Mouse (Mus musculus) forebrain, postnatal 0 days (tissue): ENCODE measurements around the gene Pnrc1. TPM values are rescaled to one million over a fixed set of nuclear protein-coding genes. Genes with fewer than 3 reads are reported as not detected.
A peak's percentile ranks its signal among the peaks of the same experiment; 100 is the strongest.
"Not testable (repeated sequence)": the region's sequence is repeated elsewhere in the genome, so short reads cannot be mapped to it uniquely, and the experiment has no call there.

Experiments
- ATAC-seq: fragments of 200-750 bp; cut with Nextera tagmentation; 2 replicates; pipeline ENCODE4 v1.8.0; 2017; ENCODE audit warnings: mild to moderate bottlenecking, moderate library complexity
- DNase-seq: peaks from one replicate; pipeline ENCODE4 v3.0.0-alpha.2; 2015
- H3K27ac ChIP-seq: fragments of 300-500 bp; sonication (generic); 2 replicates; pipeline ENCODE4 v1.5.1; 2014; ENCODE audit warnings: low read depth, mild to moderate bottlenecking, antibody characterized with exemption, low read length, moderate library complexity, mixed read lengths
- H3K27me3 ChIP-seq: fragments of 300-500 bp; sonication (generic); 2 replicates; pipeline ENCODE4 v1.6.1; 2014; ENCODE audit warnings: mild to moderate bottlenecking, low read length, mixed read lengths; ENCODE audit not compliant: insufficient read depth
- H3K36me3 ChIP-seq: fragments of 300-500 bp; sonication (generic); 2 replicates; pipeline ENCODE4 v1.6.1; 2014; ENCODE audit warnings: mild to moderate bottlenecking, moderate library complexity; ENCODE audit not compliant: insufficient read depth
- H3K4me1 ChIP-seq: fragments of 300-500 bp; sonication (generic); 2 replicates; pipeline ENCODE4 v1.6.1; 2014; ENCODE audit warnings: antibody characterized with exemption; ENCODE audit not compliant: insufficient read depth
- H3K4me2 ChIP-seq: fragments of 300-500 bp; sonication (generic); 2 replicates; pipeline ENCODE4 v1.6.1; 2014; ENCODE audit warnings: low read depth, mild to moderate bottlenecking, moderate library complexity
- H3K4me3 ChIP-seq: fragments of 300-500 bp; sonication (generic); 2 replicates; pipeline ENCODE4 v1.5.1; 2014; ENCODE audit warnings: low read depth, low read length, mixed read lengths
- H3K9ac ChIP-seq: fragments of 300-500 bp; sonication (generic); 2 replicates; pipeline ENCODE4 v1.6.1; 2014; ENCODE audit warnings: mild to moderate bottlenecking
- H3K9me3 ChIP-seq: fragments of 300-500 bp; sonication (generic); 2 replicates; pipeline ENCODE4 v1.6.1; 2016; ENCODE audit warnings: low read length
- CTCF ChIP-seq: sonication (generic); IDR thresholded peaks from 2 replicates; pipeline ENCODE4 v1.5.1; 2016; ENCODE audit warnings: antibody characterized with exemption, control low read depth, low read depth
- WGBS: fragments of 180-500 bp; shearing (Covaris S2); extraction: QIAGEN DNeasy Blood & Tissue Kit; methylation state at CpG from one replicate; pipeline ENCODE4 v1.1.7; 2014; 5-methylcytosine and 5-hydroxymethylcytosine counted together
- polyA plus RNA-seq: library from polyadenylated mRNA; unstranded; fragments of >200 nt; fragmentation: Nextera tagmentation; extraction: Ambion mirVana; gene quantifications from 2 replicates; pipeline ENCODE4 v1.2.1, GENCODE M21; 2015
- total RNA-seq: library from RNA; depleted of rRNA; stranded (reverse); fragments of >200 nt; gene quantifications from 2 replicates; pipeline ENCODE4 v1.2.3, GENCODE M21; 2014

The Pnrc1 gene
- total and polyA plus RNA-seq, 2 experiments from 2014 or later, result 55.1 to 112 TPM

DNA sequence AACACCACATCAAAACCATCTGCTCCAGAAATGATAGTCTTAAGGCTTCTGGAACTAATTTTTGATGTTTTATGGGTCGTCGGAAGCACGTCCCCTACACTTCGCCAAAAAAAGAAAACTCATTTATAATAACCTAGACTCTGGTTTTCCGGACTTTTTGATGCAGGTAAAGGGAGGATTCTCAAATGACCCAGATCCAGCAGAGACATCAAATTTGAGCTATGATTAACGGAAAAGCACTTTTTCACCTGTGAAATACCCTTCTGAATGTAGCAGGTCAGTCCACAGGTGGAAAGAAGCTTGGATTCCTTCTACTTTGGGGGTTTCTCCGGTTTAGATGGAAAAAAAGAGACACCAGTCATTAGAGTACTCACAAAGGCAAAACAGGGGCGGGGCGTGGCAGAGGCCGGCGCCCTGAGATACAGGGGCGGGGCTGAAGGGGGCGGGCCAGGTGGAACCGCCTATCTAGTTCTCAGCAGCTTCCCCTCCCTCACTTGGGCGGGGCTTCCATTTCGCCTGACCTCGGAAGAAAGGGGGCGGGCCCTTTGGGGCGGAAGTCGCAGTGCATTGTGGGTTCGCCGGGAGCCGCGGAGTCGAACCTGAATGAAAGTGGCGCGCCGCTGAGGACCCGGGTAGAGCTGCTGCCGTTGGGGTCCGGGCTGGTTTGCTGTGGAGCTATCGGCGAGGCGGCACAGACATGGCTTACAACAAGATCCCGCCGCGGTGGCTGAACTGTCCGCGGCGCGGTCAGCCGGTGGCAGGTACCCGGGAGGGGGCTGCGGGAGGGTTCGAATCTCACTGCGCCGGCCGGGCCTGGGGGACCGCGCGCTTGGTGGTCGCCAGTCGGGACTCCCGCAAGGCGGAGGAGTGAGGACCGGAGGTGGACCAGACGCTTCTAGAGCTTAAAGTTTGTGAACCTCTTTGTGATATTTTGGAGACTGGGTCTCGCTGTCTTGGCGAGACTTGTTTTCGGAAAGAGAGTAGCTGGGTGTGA is 20.1 kb upstream of the Pnrc1 start, which contains the start of gene Rngtt:
Rngtt (plus strand) TSS at position 548 of the 994 bp plus-strand sequence.
- Histone ChIP-seq H3K27ac (0 out of 2 replicates have a peak within 1 kb of the TSS, but pooled peaks have one; percentile 55), H3K9me3 (no peaks in the 10 kb centered on the region), H3K4me3 (peak within 1 kb of the TSS; percentile 85), H3K9ac (peak within 1 kb of the TSS; percentile 67), H3K4me1 (no peaks in the 10 kb centered on the region), H3K4me2 (peak within 1 kb of the TSS; percentile 74), H3K36me3 (no peaks in the 10 kb centered on the region), H3K27me3 (no peaks in the 10 kb centered on the region)
- peak; percentile 93 for DNase-seq
- 3% methylated on average over 60 of the region's 60 CpGs for WGBS
- TF ChIP-seq CTCF, result no peak
- ATAC-seq, result peak; percentile 95

DNA sequence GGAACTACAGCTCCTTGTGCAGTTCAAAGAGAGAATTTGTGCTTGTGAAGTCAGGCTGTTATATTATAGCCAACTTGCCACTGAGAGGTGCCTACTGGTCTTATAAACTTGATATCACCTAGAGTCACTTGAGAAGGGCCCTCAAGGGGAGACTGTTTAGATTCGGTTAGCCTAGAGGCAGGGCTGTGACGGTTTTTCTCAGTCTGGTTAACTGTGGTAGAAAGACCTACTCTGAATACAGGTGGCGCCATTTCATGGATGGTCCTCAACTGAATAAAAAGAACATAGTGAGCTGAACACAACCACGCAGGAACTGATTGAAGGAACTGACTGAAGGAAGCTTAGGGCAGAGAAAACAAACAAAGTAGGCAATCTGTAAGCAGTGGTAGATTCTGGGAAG is 17.2 kb upstream of the Pnrc1 start:
- no peak overlapping the region for H3K27ac ChIP-seq
- H3K9ac ChIP-seq, result no peak overlapping the region
- no peaks in the 10 kb centered on the region for H3K27me3 ChIP-seq
- no peaks in the 10 kb centered on the region for H3K4me1 ChIP-seq
- no peaks in the 10 kb centered on the region for H3K36me3 ChIP-seq
- DNase-seq (no peak), ATAC-seq (no peak)
- WGBS, result 72% methylated on average over 4 of the region's 4 CpGs
- H3K9me3 ChIP-seq, result no peaks in the 10 kb centered on the region
- TF ChIP-seq CTCF, result no peak
- no peak overlapping the region for H3K4me3 ChIP-seq
- no peak overlapping the region for H3K4me2 ChIP-seq

DNA sequence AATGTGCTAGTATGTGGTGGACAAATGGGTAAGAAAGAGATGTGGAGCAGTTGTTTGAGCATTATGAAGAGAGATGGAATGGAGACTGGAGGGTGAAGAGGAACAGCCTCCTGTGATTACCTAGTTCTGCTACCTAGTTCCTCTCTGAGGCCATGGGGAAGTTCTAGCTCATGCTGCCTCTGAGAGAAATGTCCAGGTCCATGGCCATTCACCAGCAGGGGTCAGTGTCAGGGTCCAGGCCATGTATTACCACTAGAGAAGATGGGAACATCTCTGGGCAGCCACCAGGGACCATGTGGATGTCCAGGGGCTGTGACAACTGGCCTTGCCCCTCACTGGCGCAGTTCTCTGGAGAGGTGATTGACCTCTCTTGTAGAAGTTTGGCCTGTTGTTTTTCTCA is 13.1 kb upstream of the Pnrc1 start:
- no peak for ATAC-seq
- no peak overlapping the region for H3K27ac ChIP-seq
- TF ChIP-seq CTCF, result no peak
- DNase-seq, result no peak
- no peak overlapping the region for H3K9ac ChIP-seq
- no peak overlapping the region for H3K4me3 ChIP-seq
- 89% methylated on average over 1 of the region's 1 CpGs for WGBS
- H3K27me3 ChIP-seq, result no peaks in the 10 kb centered on the region
- H3K4me2 ChIP-seq, result no peak overlapping the region
- H3K36me3 ChIP-seq, result no peaks in the 10 kb centered on the region
- H3K4me1 ChIP-seq, result no peaks in the 10 kb centered on the region
- no peaks in the 10 kb centered on the region for H3K9me3 ChIP-seq

DNA sequence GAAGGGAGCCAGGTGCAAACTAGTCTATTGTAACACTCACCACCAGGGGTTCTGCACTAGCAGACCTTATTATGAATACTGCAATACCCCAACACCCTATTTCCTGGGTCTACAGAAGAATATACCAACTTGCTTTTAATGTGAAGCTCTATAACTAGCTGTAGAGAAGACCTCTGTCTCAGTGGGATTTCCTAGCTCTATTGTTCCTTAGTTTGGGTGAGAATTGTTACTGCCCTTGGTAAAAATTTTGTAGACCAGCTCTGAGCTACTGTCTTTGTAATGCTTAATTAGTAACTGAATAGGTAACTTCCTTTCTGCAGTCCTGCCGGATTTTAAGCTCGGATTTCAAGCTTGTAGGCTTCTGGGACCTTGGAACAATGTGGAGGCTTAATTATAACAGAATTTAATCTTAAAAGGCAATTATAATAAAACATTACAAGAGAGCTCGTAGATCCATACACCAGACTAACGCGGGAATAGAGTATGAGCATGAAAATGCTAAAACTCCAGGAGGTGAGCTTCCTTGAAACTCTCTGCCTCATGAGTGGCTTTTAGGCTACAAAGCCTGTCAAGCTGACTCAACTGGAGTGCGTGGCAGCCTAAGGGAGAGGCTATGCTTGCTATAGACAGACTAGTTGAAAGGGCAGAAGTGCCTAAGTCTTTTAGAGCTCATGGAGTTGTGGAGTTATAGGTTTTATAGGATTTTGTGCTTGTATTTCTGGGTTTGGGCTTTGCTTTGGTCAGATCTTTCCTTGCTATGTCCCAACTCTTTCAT is 11.1 kb upstream of the Pnrc1 start:
- not testable (repeated sequence) for H3K36me3 ChIP-seq, H3K27me3 ChIP-seq, H3K4me2 ChIP-seq, H3K4me1 ChIP-seq, H3K4me3 ChIP-seq, H3K9ac ChIP-seq, ATAC-seq, H3K9me3 ChIP-seq, H3K27ac ChIP-seq, DNase-seq
- WGBS, result 46% methylated on average over 6 of the region's 6 CpGs

DNA sequence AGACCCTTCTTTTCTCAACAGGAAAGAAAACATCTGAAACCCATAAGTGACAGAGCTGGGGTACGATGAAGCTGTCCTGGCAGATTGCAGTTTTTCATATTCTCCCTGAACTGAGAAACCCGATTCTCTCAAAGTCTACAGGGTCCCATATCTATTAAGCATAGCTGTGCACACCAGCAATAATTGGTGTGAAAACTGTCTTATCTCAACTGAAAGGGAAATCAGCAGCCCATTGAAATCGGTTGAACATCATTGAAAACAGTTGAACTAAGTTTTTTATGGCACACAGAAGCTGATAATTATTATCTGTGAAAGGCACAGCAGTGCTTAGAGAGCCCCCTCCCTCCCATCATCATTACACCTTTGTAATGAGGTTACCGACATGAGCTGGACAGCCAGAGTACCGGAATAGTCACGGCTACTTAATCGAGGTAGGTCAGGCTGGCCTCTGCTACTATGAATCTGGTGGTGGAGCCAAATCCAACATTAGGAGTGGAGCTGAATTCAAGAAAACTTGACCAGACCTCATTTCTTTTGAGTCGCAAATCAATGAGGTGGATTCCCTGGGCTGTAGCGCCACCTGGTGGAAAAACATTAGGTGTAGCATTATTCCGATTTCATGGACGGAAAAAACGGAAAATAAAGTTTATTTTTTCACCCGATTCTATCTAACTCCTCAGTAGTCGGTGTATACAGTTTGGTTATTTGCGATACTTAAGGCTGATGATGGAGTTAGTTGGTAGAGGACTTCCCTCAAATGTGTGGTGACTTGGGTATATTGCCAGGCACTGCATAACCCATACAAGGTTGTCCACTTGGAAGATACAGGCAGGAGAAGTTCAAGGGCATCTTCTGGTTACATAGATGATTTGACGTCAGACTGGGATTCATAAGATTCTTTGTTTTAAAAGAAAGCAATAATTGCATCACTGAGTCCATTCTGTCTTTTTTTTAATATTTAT is 2.7 kb upstream of the Pnrc1 start:
- ATAC-seq (0 out of 2 replicates have a peak, but pooled peaks have one; percentile 34), DNase-seq (peak; percentile 88)
- TF ChIP-seq CTCF, result peak; percentile 92
- Histone ChIP-seq H3K27ac (no peak overlapping the region), H3K4me3 (no peak overlapping the region), H3K4me2 (no peak overlapping the region), H3K9me3 (no peaks in the 10 kb centered on the region), H3K27me3 (no peaks in the 10 kb centered on the region), H3K36me3 (no peaks in the 10 kb centered on the region), H3K9ac (no peak overlapping the region), H3K4me1 (no peaks in the 10 kb centered on the region)
- 24% methylated on average over 16 of the region's 16 CpGs for WGBS

DNA sequence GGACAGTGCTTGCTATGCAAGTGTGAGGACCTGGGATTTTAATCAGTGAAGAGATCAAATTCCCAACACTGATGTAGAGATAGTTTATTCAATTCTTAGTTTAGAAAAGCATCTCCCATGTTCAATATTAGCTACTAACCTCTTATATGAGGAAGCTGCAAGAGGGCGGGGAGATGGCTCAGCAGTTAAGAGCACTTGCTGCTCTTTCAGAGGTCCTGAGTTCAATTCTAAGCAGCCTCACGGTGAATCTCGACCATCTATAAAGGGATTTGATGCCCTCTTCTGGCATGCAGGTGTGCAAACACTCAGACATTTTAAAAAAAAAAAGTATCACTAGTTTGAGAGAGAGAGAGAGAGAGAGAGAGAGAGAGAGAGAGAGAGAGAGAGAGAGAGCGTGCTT is 915 bp upstream of the Pnrc1 start:
- Histone ChIP-seq H3K9me3 (no peaks in the 10 kb centered on the region), H3K4me1 (no peaks in the 10 kb centered on the region), H3K4me2 (no peak overlapping the region), H3K4me3 (no peak overlapping the region), H3K36me3 (no peaks in the 10 kb centered on the region), H3K9ac (no peak overlapping the region), H3K27me3 (no peaks in the 10 kb centered on the region), H3K27ac (no peak overlapping the region)
- 58% methylated on average over 4 of the region's 4 CpGs for WGBS
- ATAC-seq (no peak), DNase-seq (no peak)
- TF ChIP-seq CTCF, result peak; percentile 20; the same call in 1 of the 2 replicates
